Mouse (Mus musculus): ENCODE data around the gene Ywhag. TPM values are rescaled to one million over a fixed set of nuclear protein-coding genes. Genes with fewer than 3 reads are reported as not detected.

The Ywhag gene
- polyA plus RNA-seq, 1 experiment from 2014 or later = 144 TPM

DNA sequence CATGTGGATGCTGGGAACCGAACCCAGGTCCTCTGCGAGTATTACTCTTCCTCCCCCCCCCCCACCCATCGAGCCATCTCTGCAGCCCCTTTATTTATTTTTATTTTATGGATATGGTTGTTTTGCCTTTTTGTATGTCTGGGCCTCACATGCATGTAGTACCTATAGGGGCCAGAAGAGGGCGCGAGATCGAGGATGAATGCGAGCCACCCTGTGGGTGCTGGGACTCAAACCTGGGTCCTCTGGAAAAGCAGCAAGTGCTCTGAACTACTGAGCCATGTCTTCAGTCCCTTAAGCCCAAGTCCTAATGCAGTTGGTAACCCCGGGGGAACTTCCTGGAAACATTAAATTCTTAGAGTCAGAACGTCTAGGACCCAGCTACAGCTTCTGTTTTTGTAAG is 32.5 kb upstream of the Ywhag start:
- H3K9me3 ChIP-seq (ENCODE audit: control insufficient read depth, low read length) = no peaks in the 10 kb centered on the region
- H3K27me3 ChIP-seq (replicated peaks; ENCODE audit: control insufficient read depth, insufficient read depth, low read length) = no peaks in the 10 kb centered on the region
- H3K4me2 ChIP-seq (ENCODE audit: low read depth, low read length) = no peak overlapping the region
- no peak overlapping the region for H3K4me3 ChIP-seq (ENCODE audit: low read length)
- no peak overlapping the region for H3K27ac ChIP-seq (ENCODE audit: low read length)
- WGBS = 63% methylated on average over 9 of the region's 9 CpGs
- ATAC-seq = no peak
- peaks cover 5% of the 10 kb centered on the region for H3K4me1 ChIP-seq (ENCODE audit: control insufficient read depth, insufficient read depth, low read length)
- no peaks in the 10 kb centered on the region for H3K36me3 ChIP-seq (ENCODE audit: control insufficient read depth, insufficient read depth, low read length)
- no peak overlapping the region for H3K9ac ChIP-seq (ENCODE audit: low read depth, low read length)

DNA sequence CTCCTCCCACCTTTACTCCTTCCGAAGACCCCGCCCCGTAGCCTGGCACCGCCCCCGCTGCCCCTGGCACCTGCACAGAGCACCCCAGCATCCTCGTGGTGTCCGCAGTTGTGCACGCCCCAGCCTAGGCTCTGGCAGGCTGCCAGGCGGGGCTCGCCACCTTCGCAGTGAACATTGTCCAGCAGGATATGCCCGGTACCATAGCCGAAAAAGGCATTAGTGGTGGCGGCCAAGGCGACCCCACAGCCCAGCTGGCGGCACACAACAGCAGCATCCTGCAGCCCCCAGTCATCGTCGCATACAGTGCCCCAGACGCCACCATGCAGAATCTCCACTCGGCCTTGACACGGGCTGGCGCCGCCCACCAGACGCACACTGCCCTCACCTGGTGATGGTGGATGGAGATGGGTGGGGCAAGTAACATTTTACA is 31.1 kb upstream of the Ywhag start:
- H3K9me3 ChIP-seq (ENCODE audit: control insufficient read depth, low read length) = no peaks in the 10 kb centered on the region
- H3K36me3 ChIP-seq (ENCODE audit: control insufficient read depth, insufficient read depth, low read length) = no peaks in the 10 kb centered on the region
- no peaks in the 10 kb centered on the region for H3K27me3 ChIP-seq (replicated peaks; ENCODE audit: control insufficient read depth, insufficient read depth, low read length)
- H3K4me3 ChIP-seq (ENCODE audit: low read length) = peak overlapping the region; percentile 35
- peaks cover 10% of the 10 kb centered on the region for H3K4me1 ChIP-seq (ENCODE audit: control insufficient read depth, insufficient read depth, low read length)
- H3K4me2 ChIP-seq (ENCODE audit: low read depth, low read length) = peak overlapping the region; percentile 52
- 7% methylated on average over 24 of the region's 24 CpGs for WGBS
- peak overlapping the region; percentile 39; the same call in 1 of the 2 replicates for H3K9ac ChIP-seq (ENCODE audit: low read depth, low read length)
- ATAC-seq = no peak
- H3K27ac ChIP-seq (ENCODE audit: low read length) = no peak overlapping the region

DNA sequence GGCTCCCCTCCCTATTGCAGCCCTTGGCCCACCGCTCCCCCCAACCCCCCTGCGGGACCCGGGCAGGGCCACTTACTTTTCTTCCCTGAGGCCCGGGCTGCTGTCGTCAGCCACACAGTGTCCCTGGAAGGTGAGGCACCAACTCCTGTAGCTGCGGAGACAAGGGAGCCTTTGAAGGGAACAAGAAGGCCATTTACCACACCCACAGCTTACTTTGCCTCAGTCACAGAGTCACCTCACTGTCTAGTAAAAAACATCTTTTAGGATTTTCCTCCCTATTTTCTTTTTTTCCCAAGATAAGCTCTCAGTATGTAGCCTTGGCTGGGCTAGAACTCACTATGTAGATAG is 28.8 kb upstream of the Ywhag start:
- Histone ChIP-seq H3K4me3 (ENCODE audit: low read length) (peak overlapping the region; percentile 67), H3K4me2 (ENCODE audit: low read depth, low read length) (peak overlapping the region; percentile 95), H3K36me3 (ENCODE audit: control insufficient read depth, insufficient read depth, low read length) (no peaks in the 10 kb centered on the region), H3K9me3 (ENCODE audit: control insufficient read depth, low read length) (no peaks in the 10 kb centered on the region), H3K27me3 (replicated peaks; ENCODE audit: control insufficient read depth, insufficient read depth, low read length) (no peaks in the 10 kb centered on the region), H3K27ac (ENCODE audit: low read length) (peak overlapping the region; percentile 95), H3K9ac (ENCODE audit: low read depth, low read length) (peak overlapping the region; percentile 96), H3K4me1 (ENCODE audit: control insufficient read depth, insufficient read depth, low read length) (peaks cover 13% of the 10 kb centered on the region)
- WGBS = 5% methylated on average over 6 of the region's 6 CpGs
- ATAC-seq = no peak

DNA sequence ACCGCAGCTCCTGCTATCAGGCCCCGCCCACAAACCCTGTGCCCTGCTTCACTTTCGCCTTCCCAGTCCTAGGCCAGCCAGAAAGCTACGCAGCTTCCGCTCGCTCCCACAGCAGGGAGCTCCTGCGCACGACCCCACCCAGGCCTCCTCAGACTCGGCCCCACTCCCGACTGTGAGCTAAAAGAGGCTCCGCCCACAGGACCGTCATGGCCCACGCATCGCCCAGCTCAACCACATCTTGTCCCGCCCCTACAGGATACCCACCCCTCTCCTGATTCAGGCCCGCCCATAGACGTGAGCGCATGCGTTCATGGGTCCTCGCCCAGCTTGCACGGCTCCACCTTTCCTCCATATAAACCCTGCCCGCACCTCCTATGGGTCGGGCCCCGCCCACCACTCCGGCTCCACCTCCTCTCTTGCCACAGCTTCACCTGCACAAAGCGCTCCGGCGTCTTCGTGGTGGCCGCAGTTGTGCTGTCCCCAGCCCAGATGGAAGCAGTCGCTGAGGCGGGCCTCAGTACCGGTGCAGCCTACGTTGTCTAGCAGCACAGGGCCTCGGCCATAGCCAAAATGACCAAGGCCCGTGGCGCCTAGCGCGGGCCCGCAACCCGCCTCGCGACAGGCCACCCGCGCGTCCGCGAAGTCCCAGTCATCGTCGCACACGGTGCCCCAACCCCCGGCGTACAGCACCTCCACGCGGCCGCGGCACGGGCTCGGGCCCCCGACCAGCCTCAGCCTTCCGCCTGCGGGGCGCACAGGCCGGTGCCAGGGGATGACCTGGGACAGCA is 28.3 kb upstream of the Ywhag start:
- no peaks in the 10 kb centered on the region for H3K27me3 ChIP-seq (replicated peaks; ENCODE audit: control insufficient read depth, insufficient read depth, low read length)
- H3K27ac ChIP-seq (ENCODE audit: low read length) = peak overlapping the region; percentile 95
- no peaks in the 10 kb centered on the region for H3K36me3 ChIP-seq (ENCODE audit: control insufficient read depth, insufficient read depth, low read length)
- WGBS = under 1% methylated on average over 59 of the region's 64 CpGs
- no peaks in the 10 kb centered on the region for H3K9me3 ChIP-seq (ENCODE audit: control insufficient read depth, low read length)
- peak overlapping the region; percentile 67 for H3K4me3 ChIP-seq (ENCODE audit: low read length)
- peaks cover 13% of the 10 kb centered on the region for H3K4me1 ChIP-seq (ENCODE audit: control insufficient read depth, insufficient read depth, low read length)
- peak; percentile 94 for ATAC-seq
- H3K9ac ChIP-seq (ENCODE audit: low read depth, low read length) = peak overlapping the region; percentile 96
- peak overlapping the region; percentile 95 for H3K4me2 ChIP-seq (ENCODE audit: low read depth, low read length)

DNA sequence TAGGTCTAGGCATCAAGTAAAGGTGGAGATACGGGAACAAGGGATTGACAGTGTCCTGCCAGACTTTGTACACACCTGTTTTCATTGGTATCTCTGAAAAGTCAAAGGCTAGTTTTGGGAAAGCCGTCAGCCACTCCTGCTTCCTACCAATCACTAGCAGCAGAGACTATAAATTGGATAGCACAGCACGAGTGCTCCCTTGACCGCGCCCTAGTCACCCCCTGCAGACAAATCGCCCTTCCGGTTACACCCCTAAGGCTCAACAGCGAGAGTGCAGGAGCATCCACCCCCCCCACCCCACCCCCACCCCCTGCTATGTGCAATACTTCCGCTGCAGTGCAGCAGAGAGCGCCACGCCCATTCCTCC is 27.7 kb upstream of the Ywhag start:
- Histone ChIP-seq H3K36me3 (ENCODE audit: control insufficient read depth, insufficient read depth, low read length) (no peaks in the 10 kb centered on the region), H3K4me3 (ENCODE audit: low read length) (peak overlapping the region; percentile 67), H3K27me3 (replicated peaks; ENCODE audit: control insufficient read depth, insufficient read depth, low read length) (no peaks in the 10 kb centered on the region), H3K27ac (ENCODE audit: low read length) (peak overlapping the region; percentile 89), H3K9me3 (ENCODE audit: control insufficient read depth, low read length) (no peaks in the 10 kb centered on the region), H3K9ac (ENCODE audit: low read depth, low read length) (peak overlapping the region; percentile 52), H3K4me2 (ENCODE audit: low read depth, low read length) (peak overlapping the region; percentile 95), H3K4me1 (ENCODE audit: control insufficient read depth, insufficient read depth, low read length) (peaks cover 15% of the 10 kb centered on the region)
- peak; percentile 75 for ATAC-seq
- WGBS = 2% methylated on average over 11 of the region's 11 CpGs

DNA sequence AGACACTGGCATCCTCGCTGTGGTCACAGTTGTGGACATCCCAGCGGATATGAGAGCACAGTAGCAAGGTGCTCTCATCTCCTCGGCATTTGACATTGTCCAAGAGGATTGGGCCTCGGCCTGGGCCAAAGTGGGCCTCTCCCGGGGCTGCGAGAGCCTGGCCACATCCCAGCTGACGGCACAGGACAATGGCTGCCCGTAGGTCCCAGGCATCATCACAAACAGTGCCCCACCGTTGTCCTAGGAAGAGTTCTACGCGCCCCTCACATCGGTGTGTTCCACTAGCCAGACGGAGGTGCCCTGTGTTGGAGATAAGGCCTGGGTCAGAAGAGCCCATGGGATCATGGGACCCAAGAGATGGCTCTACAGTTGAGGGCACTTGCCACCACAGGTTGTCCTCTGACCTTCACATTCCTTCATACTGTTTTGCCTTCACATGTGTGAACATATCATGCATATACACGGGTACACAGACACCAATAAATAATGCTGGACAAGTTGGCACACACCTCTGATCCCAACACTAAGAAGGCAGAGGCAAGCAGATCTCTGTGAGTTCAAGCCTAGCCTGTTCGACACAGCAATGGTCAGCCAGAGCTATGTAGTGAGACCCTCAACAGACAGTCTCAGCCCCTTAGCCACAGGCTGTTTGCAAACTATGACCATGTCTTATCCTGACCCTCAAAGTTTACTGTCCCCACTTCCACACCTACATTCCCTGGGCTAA is 26.7 kb upstream of the Ywhag start:
- H3K9ac ChIP-seq (ENCODE audit: low read depth, low read length) = no peak overlapping the region; the same call in 1 of the 2 replicates
- H3K27me3 ChIP-seq (replicated peaks; ENCODE audit: control insufficient read depth, insufficient read depth, low read length) = no peaks in the 10 kb centered on the region
- H3K9me3 ChIP-seq (ENCODE audit: control insufficient read depth, low read length) = no peaks in the 10 kb centered on the region
- H3K36me3 ChIP-seq (ENCODE audit: control insufficient read depth, insufficient read depth, low read length) = no peaks in the 10 kb centered on the region
- H3K4me3 ChIP-seq (ENCODE audit: low read length) = no peak overlapping the region; the same call in 1 of the 2 replicates
- peak overlapping the region; percentile 89 for H3K27ac ChIP-seq (ENCODE audit: low read length)
- no peak for ATAC-seq
- H3K4me1 ChIP-seq (ENCODE audit: control insufficient read depth, insufficient read depth, low read length) = peaks cover 21% of the 10 kb centered on the region
- WGBS = 93% methylated on average over 15 of the region's 15 CpGs
- no peak overlapping the region for H3K4me2 ChIP-seq (ENCODE audit: low read depth, low read length)

DNA sequence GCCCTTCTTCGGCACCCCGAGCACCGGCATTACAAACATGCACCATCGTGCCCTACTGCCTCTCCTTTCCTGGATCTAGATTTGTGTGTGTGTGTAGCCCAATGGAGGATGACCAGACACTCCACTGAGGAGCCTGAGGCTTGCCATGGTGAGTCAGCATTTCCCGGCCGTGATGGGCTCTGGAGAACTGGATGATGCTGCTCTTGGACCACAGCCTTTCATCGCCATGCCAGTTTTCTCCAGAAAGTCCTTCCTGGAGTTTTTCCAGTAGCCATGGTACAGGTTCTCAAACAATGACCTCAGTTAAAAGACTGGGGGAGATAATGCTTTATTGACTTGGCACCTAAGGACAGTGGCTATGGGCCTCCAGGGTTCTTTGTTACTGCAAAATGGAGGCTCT is 25.5 kb upstream of the Ywhag start:
- Histone ChIP-seq H3K27me3 (replicated peaks; ENCODE audit: control insufficient read depth, insufficient read depth, low read length) (no peaks in the 10 kb centered on the region), H3K27ac (ENCODE audit: low read length) (no peak overlapping the region), H3K4me1 (ENCODE audit: control insufficient read depth, insufficient read depth, low read length) (peaks cover 16% of the 10 kb centered on the region), H3K36me3 (ENCODE audit: control insufficient read depth, insufficient read depth, low read length) (no peaks in the 10 kb centered on the region), H3K4me2 (ENCODE audit: low read depth, low read length) (no peak overlapping the region), H3K4me3 (ENCODE audit: low read length) (no peak overlapping the region), H3K9me3 (ENCODE audit: control insufficient read depth, low read length) (no peaks in the 10 kb centered on the region), H3K9ac (ENCODE audit: low read depth, low read length) (no peak overlapping the region)
- ATAC-seq = no peak
- 93% methylated on average over 7 of the region's 7 CpGs for WGBS

DNA sequence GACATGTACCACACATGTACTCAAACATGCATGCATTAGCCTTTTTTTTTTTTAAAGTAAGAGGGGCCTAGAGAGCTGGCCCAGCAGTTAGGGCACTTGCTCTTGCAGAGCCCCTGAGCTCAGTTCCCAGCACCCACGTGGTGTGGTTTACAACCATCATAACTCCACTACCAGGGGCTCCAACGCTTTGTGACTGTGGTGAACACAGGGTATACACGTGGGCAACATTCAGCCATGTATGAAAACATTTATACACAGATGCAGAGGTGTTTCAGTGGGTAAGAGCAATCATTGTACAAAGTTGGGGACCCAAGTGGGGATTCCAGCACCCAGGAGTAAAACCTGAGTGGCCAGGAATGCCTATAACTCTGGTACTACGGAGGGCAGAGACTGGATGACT is 24.0 kb upstream of the Ywhag start:
- Histone ChIP-seq H3K9me3 (ENCODE audit: control insufficient read depth, low read length) (no peaks in the 10 kb centered on the region), H3K36me3 (ENCODE audit: control insufficient read depth, insufficient read depth, low read length) (no peaks in the 10 kb centered on the region), H3K4me3 (ENCODE audit: low read length) (no peak overlapping the region), H3K27ac (ENCODE audit: low read length) (peak overlapping the region; percentile 85), H3K4me2 (ENCODE audit: low read depth, low read length) (peak overlapping the region; percentile 50; the same call in 1 of the 2 replicates), H3K4me1 (ENCODE audit: control insufficient read depth, insufficient read depth, low read length) (peaks cover 16% of the 10 kb centered on the region), H3K27me3 (replicated peaks; ENCODE audit: control insufficient read depth, insufficient read depth, low read length) (no peaks in the 10 kb centered on the region), H3K9ac (ENCODE audit: low read depth, low read length) (no peak overlapping the region)
- ATAC-seq = no peak
- WGBS = 87% methylated on average over 4 of the region's 4 CpGs

DNA sequence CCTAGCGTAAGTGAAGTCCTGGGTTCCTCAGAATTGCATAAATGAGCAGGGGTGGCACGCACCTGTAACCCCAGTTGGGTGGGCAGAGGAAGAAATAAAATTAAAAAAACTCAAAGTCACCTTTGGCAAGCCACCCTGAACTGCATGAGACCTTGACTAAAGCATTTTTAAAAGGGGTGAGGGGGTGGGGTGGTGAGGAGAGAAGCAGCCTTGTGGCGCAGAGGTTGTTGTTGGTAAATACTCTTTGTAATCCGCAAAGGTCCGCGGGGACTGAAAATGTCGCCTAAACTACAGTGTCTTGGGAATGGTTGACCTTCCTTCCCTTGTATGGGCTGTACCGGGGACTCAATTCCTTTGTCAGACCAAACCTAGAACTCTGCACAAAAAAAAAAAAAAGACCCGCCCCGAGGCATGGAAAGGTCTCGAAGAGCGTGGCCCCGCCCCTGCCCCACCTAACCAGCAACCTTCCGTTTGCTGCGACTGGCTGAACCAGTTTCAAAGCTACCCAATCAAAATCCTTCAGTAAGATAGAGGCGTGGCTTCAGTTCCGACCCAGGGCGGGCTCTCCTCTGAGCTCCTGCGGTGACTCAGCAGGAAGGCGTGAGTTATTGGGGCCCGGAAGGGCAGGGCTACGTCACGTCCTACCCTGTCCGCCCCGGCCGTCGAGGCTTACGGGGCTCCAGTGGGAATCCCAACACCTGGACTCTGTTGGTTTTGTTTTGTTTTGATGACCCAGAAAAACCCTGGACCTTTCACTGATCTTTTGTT is 23.0 kb upstream of the Ywhag start:
- H3K4me2 ChIP-seq (ENCODE audit: low read depth, low read length) = peak overlapping the region; percentile 50
- peak; percentile 84 for ATAC-seq
- peaks cover 16% of the 10 kb centered on the region for H3K4me1 ChIP-seq (ENCODE audit: control insufficient read depth, insufficient read depth, low read length)
- H3K9ac ChIP-seq (ENCODE audit: low read depth, low read length) = peak overlapping the region; percentile 53
- H3K27me3 ChIP-seq (replicated peaks; ENCODE audit: control insufficient read depth, insufficient read depth, low read length) = no peaks in the 10 kb centered on the region
- no peaks in the 10 kb centered on the region for H3K9me3 ChIP-seq (ENCODE audit: control insufficient read depth, low read length)
- WGBS = 8% methylated on average over 28 of the region's 28 CpGs
- H3K4me3 ChIP-seq (ENCODE audit: low read length) = peak overlapping the region; percentile 38
- peak overlapping the region; percentile 90 for H3K27ac ChIP-seq (ENCODE audit: low read length)
- no peaks in the 10 kb centered on the region for H3K36me3 ChIP-seq (ENCODE audit: control insufficient read depth, insufficient read depth, low read length)

Data from intestine, embryonic 16.5 days (tissue).